ENCODE assay signal across 11 mouse cellular contexts in genomic region chr11:95987854-95988447, GRCm38 (mm10). TPM values are rescaled to one million over a fixed set of nuclear protein-coding genes. Genes with fewer than 3 reads are reported as not detected.
DNase-seq lines count a peak whose midpoint lies in the region; ATAC-seq and TF ChIP-seq lines count a peak whose summit lies in the region.
"Had no signal": no experiment of that assay in that cellular context is flagged by ENCODE, and none has a peak within 500 bp of the region (broad histone marks: within the 10 kb centered on the region; RNA-seq: fewer than 3 reads in every experiment).

No protein-coding gene starts in this region.

- no peak for TF ChIP-seq EP300 in stomach, postnatal 0 days (optimal IDR thresholded peaks at IDR 0.05)

- no peak for ATAC-seq in erythroblast, adult 5-6 weeks (replicated peaks; ENCODE audit: low FRiP score, poor library complexity, severe bottlenecking)
- no peak for ATAC-seq in midbrain, embryonic 16.5 days
- peak; percentile 77 for ATAC-seq in liver, embryonic 13.5 days (ENCODE audit: low read depth)
- no peak; the same call in 1 of the 2 replicates for ATAC-seq in stomach, postnatal 0 days (ENCODE audit: low FRiP score, low TSS enrichment)

- peak overlapping the region; percentile 99; the same call in 1 of the 2 replicates for H3K27ac ChIP-seq in midbrain, embryonic 10.5 days (replicated peaks)
- H3K27ac ChIP-seq in midbrain, embryonic 16.5 days (ENCODE audit: low read length): no peak overlapping the region
- H3K27ac ChIP-seq in liver, embryonic 13.5 days: peak overlapping the region; percentile 65
- H3K27ac ChIP-seq in stomach, postnatal 0 days (replicated peaks): peak overlapping the region; percentile 63

- H3K9me3 ChIP-seq in erythroblast, embryonic 14.5 days (ENCODE audit: control insufficient read depth, low read length): no peaks in the 10 kb centered on the region
- no peaks in the 10 kb centered on the region for H3K9me3 ChIP-seq in midbrain, embryonic 10.5 days (replicated peaks)
- H3K9me3 ChIP-seq in midbrain, embryonic 16.5 days (replicated peaks; ENCODE audit: control insufficient read depth, low read length, poor library complexity, severe bottlenecking): no peaks in the 10 kb centered on the region
- H3K9me3 ChIP-seq in liver, embryonic 13.5 days (replicated peaks): no peaks in the 10 kb centered on the region
- H3K9me3 ChIP-seq in stomach, postnatal 0 days (ENCODE audit: control insufficient read depth, low read length): no peaks in the 10 kb centered on the region

- 83% methylated on average over 6 of the region's 6 CpGs for WGBS in midbrain, embryonic 10.5 days
- WGBS in midbrain, embryonic 16.5 days: 75% methylated on average over 6 of the region's 6 CpGs
- WGBS in liver, embryonic 13.5 days (ENCODE audit: insufficient replicate concordance): 28% methylated on average over 6 of the region's 6 CpGs
- 50% methylated on average over 6 of the region's 6 CpGs for WGBS in stomach, postnatal 0 days

- peaks cover 73% of the 10 kb centered on the region for H3K4me1 ChIP-seq in erythroblast, embryonic 14.5 days (ENCODE audit: control insufficient read depth)
- peaks cover 80% of the 10 kb centered on the region for H3K4me1 ChIP-seq in midbrain, embryonic 10.5 days
- peaks cover 14% of the 10 kb centered on the region for H3K4me1 ChIP-seq in midbrain, embryonic 16.5 days (ENCODE audit: control insufficient read depth, insufficient read depth, low read length)
- H3K4me1 ChIP-seq in liver, embryonic 13.5 days (replicated peaks): peaks cover 68% of the 10 kb centered on the region
- peaks cover 8% of the 10 kb centered on the region for H3K4me1 ChIP-seq in stomach, postnatal 0 days (replicated peaks; ENCODE audit: control insufficient read depth, insufficient read depth)

- no peak for DNase-seq in midbrain, embryonic 10.5 days (ENCODE audit: low spot score)
- DNase-seq in liver, embryonic 13.5 days: peak; percentile 51
- DNase-seq in stomach, postnatal 0 days (ENCODE audit: low spot score): peak; percentile 34
- DNase-seq in frontal cortex, postnatal 36 days (ENCODE audit: low spot score in 2 of 2): no peak
- DNase-seq in spleen, adult 18-20 months: no peak
- DNase-seq: cerebellum, adult 18-20 months had no signal

- peaks cover 15% of the 10 kb centered on the region for H3K36me3 ChIP-seq in erythroblast, embryonic 14.5 days (ENCODE audit: control insufficient read depth)
- peaks cover 64% of the 10 kb centered on the region for H3K36me3 ChIP-seq in midbrain, embryonic 10.5 days
- H3K36me3 ChIP-seq in midbrain, embryonic 16.5 days (ENCODE audit: control insufficient read depth, insufficient read depth, low read length): no peaks in the 10 kb centered on the region
- H3K36me3 ChIP-seq in liver, embryonic 13.5 days: peaks cover 15% of the 10 kb centered on the region
- H3K36me3 ChIP-seq in stomach, postnatal 0 days (ENCODE audit: control insufficient read depth, insufficient read depth, low read length): no peaks in the 10 kb centered on the region

- no peak overlapping the region for H3K9ac ChIP-seq in midbrain, embryonic 16.5 days (ENCODE audit: low read depth, low read length)
- peak overlapping the region; percentile 44; the same call in 1 of the 2 replicates for H3K9ac ChIP-seq in liver, embryonic 13.5 days
- no peak overlapping the region for H3K9ac ChIP-seq in stomach, postnatal 0 days (ENCODE audit: low read length)

- no peak overlapping the region for H3K4me2 ChIP-seq in midbrain, embryonic 16.5 days (ENCODE audit: low read length)
- H3K4me2 ChIP-seq in liver, embryonic 13.5 days: peak overlapping the region; percentile 31
- H3K4me2 ChIP-seq in stomach, postnatal 0 days (replicated peaks; ENCODE audit: low read depth): no peak overlapping the region

- TF ChIP-seq CTCF in stomach, postnatal 0 days (IDR thresholded peaks at IDR 0.05; ENCODE audit: low read depth): no peak

- H3K27me3 ChIP-seq in erythroblast, embryonic 14.5 days (ENCODE audit: control insufficient read depth): no peaks in the 10 kb centered on the region
- no peaks in the 10 kb centered on the region for H3K27me3 ChIP-seq in midbrain, embryonic 10.5 days (ENCODE audit: low read depth, poor library complexity, severe bottlenecking)
- H3K27me3 ChIP-seq in midbrain, embryonic 16.5 days (ENCODE audit: control insufficient read depth, insufficient read depth, low read depth, low read length): no peaks in the 10 kb centered on the region
- H3K27me3 ChIP-seq in liver, embryonic 13.5 days: no peaks in the 10 kb centered on the region
- H3K27me3 ChIP-seq in stomach, postnatal 0 days (ENCODE audit: control insufficient read depth, insufficient read depth, low read length): no peaks in the 10 kb centered on the region

- H3K4me3 ChIP-seq in erythroblast, embryonic 14.5 days (replicated peaks): peak overlapping the region; percentile 2
- no peak overlapping the region for H3K4me3 ChIP-seq in midbrain, embryonic 10.5 days
- no peak overlapping the region for H3K4me3 ChIP-seq in midbrain, embryonic 16.5 days (ENCODE audit: low read depth, low read length)
- no peak overlapping the region for H3K4me3 ChIP-seq in liver, embryonic 13.5 days (replicated peaks)
- no peak overlapping the region for H3K4me3 ChIP-seq in stomach, postnatal 0 days (ENCODE audit: low read depth, low read length)

RNA-seq across cellular contexts. Expression of gene Igf2bp1, which starts 17.8 kb away (rescaled TPM):
- polyA plus RNA-seq in erythroblast, embryonic 14.5 days (2012): 1.0 and 1.8 TPM in 2 replicates
- not detected in 2 replicates for total RNA-seq in erythroblast, adult 5-6 weeks (2015; ENCODE audit: low replicate concordance)
- not detected in 2 replicates for total RNA-seq in erythroblast, adult 5-6 weeks (2017; ENCODE audit: low replicate concordance)
- 176 and 190 TPM in 2 replicates for polyA plus RNA-seq in midbrain, embryonic 10.5 days (2016; fragmentation: Nextera tagmentation; extraction: Ambion mirVana)
- 6.2 and 9.5 TPM in 2 replicates for polyA plus RNA-seq in midbrain, embryonic 16.5 days (2015; fragmentation: Nextera tagmentation; extraction: Ambion mirVana)
- 20.8 and 23.9 TPM in 2 replicates for polyA plus RNA-seq in liver, embryonic 13.5 days (2015; fragmentation: Nextera tagmentation; extraction: Ambion mirVana)
- polyA plus RNA-seq in stomach, postnatal 0 days (2015; fragmentation: Nextera tagmentation; extraction: Ambion mirVana): 4.3 and 5.2 TPM in 2 replicates

RNA-seq across cellular contexts. Expression of gene Gip, which starts 36.4 kb away (rescaled TPM):
- polyA plus RNA-seq in erythroblast, embryonic 14.5 days (2012): not detected in 2 replicates
- not detected in 2 replicates for total RNA-seq in erythroblast, adult 5-6 weeks (2015; ENCODE audit: low replicate concordance)
- total RNA-seq in erythroblast, adult 5-6 weeks (2017; ENCODE audit: low replicate concordance): not detected in 2 replicates
- polyA plus RNA-seq in midbrain, embryonic 10.5 days (2016; fragmentation: Nextera tagmentation; extraction: Ambion mirVana): not detected in 2 replicates
- not detected in 2 replicates for polyA plus RNA-seq in midbrain, embryonic 16.5 days (2015; fragmentation: Nextera tagmentation; extraction: Ambion mirVana)
- polyA plus RNA-seq in liver, embryonic 13.5 days (2015; fragmentation: Nextera tagmentation; extraction: Ambion mirVana): not detected in 2 replicates
- polyA plus RNA-seq in stomach, postnatal 0 days (2015; fragmentation: Nextera tagmentation; extraction: Ambion mirVana): 1.8 and 3.2 TPM in 2 replicates
- total RNA-seq: left cerebral cortex, postnatal 25 days had no signal
- polyA plus RNA-seq: gonadal fat pad, adult 2 months had no signal

RNA-seq across cellular contexts. Expression of gene Snf8, which starts 46.7 kb away (rescaled TPM):
- polyA plus RNA-seq in erythroblast, embryonic 14.5 days (2012): 17.0 and 17.7 TPM in 2 replicates
- 25.7 and 27.9 TPM in 2 replicates for total RNA-seq in erythroblast, adult 5-6 weeks (2015; ENCODE audit: low replicate concordance)
- total RNA-seq in erythroblast, adult 5-6 weeks (2017; ENCODE audit: low replicate concordance): 11.3 and 37.1 TPM in 2 replicates
- 106 and 110 TPM in 2 replicates for polyA plus RNA-seq in midbrain, embryonic 10.5 days (2016; fragmentation: Nextera tagmentation; extraction: Ambion mirVana)
- 129 and 130 TPM in 2 replicates for polyA plus RNA-seq in midbrain, embryonic 16.5 days (2015; fragmentation: Nextera tagmentation; extraction: Ambion mirVana)
- polyA plus RNA-seq in liver, embryonic 13.5 days (2015; fragmentation: Nextera tagmentation; extraction: Ambion mirVana): 87.0 and 88.9 TPM in 2 replicates
- polyA plus RNA-seq in stomach, postnatal 0 days (2015; fragmentation: Nextera tagmentation; extraction: Ambion mirVana): 76.0 and 83.0 TPM in 2 replicates

Comparison
In these comparisons a context has a peak if more than half of its experiments do, and no peak if none do; other contexts are left out.
1. DNase-seq: peak in liver, embryonic 13.5 days (single experiment) and stomach, postnatal 0 days (single experiment); none in midbrain, embryonic 10.5 days (single experiment), frontal cortex, postnatal 36 days (0 of 2) and spleen, adult 18-20 months (0 of 2).